Mouse (Mus musculus) testis, postnatal 14 days (tissue): ENCODE data around the gene Ang.

ENCODE experiments used
- DNase-seq: peaks from one replicate; pipeline ENCODE4 v3.0.0; 2021; ENCODE audit warnings: low spot score

Ang gene

GRCm38 (mm10) chr14:51129624-51129975, 38.6 kb downstream of the Ang start:
- no peak for DNase-seq

DNA sequence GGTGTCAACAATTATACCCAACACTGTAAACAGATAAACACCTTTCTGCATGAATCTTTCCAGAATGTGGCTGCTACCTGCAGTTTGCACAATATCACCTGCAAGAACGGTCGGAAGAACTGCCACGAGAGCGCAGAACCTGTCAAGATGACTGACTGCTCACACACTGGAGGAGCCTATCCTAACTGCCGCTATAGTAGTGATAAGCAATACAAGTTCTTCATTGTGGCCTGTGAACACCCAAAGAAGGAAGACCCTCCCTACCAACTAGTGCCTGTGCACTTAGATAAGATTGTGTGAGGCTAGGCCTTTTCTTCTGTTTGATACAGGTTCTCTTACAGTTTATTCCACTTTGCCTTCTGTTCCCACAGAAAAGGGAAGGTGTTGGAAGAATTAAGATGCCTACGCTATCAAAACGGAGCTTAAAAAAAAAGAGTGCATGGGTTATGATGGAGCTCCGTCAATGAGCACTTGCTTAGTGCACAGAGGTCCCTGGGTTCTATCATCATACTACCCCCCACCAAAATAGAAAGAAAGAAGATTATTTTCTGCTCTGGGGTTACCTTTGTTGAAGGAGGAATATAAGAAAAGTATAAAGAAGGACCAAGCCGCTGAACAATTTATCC, 39.5 kb downstream of the Ang start:
- no peak for DNase-seq

DNA sequence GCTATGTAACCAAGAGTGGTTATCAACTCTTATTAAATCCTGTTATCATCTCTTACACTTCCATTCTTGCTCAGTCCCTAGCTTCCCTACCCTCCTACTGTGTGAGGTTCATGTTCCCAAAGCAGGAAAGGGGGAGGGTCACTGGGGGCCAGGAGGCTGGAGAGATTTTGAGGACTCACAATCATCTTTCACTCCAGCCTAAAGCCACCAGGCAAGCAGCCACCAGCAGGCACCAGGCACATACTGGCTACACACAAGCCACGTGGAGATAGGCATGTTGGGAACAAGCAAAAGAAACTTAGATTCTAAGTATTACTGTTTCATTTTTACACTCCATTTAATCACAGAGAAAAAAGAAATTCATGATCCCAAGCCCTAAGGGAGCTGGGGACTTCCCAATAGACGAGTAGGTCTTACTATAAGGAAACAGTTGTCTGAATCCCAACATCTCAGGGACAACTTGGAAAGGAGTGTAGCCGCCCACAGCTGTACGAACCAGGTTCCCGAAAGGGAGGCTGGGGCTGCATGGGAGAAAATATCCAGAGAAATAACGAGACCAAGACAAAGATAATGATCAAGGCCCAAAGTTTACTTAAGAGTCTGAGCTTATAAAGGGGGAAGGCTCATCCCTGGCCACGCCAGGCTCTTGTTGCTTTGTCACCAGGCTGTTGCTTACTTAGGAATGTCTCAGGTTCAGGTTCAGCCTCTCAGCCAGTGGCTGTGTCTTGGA, 40.3 kb downstream of the Ang start:
- no peak for DNase-seq

DNA sequence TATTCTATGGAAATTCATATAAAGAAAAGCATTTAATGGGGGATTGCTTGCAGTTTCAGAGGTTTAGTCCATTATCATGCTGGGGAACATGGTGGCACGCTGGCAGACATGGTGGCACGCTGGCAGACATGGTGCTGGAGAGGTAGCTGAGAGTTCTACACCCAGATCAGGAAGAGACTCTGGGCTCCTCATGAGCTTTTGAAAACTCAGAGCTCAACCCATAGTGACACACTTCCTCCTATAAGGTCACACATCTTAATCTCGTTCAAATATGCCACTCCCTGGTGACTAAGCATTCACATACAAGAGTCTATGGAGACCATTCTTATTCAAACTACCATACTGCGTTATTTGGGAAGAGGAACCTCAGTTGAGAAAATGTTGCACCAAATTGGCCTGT, 41.4 kb downstream of the Ang start:
- no peak for DNase-seq

GRCm38 (mm10) chr14:51140342-51140741, 49.4 kb downstream of the Ang start:
- no peak for DNase-seq

DNA sequence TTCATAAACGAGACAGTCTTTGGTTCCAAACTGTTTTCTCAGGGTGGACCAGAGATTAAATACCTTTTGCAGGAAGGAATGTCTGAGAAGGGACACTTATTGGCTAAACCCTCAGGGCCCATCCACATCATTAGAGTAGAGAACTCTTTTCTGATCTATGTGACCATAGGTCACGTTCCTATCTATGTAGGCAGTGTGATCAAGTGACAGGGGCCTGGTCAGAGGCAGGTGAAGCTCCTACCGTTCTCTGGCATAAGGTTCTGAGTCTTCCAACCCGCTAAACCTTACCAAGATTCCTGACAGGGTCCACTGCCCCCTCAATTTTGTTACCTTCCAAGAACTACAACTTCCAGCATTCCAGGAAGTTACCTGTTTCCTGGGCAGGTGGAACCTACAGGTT, 51.2 kb downstream of the Ang start:
- DNase-seq, result no peak

DNA sequence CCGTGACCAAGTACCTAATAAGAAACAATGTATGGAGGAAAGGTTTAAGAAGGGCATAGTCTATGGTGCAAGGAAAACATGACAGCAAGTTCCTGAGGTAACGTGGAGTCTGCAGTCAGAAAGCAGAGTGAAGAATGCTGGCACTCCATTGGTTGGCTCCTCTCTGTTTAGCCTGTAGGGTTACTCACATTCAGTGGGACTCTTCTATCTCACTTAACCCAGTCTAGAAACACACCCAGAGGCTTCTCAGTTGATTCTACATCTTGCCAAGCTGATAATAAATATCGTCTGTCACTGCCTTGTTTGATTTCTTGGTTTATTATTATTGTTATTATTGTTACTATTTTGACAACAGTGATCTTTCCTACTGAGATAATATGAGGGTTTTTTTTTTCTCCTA, 51.6 kb downstream of the Ang start:
- no peak for DNase-seq

DNA sequence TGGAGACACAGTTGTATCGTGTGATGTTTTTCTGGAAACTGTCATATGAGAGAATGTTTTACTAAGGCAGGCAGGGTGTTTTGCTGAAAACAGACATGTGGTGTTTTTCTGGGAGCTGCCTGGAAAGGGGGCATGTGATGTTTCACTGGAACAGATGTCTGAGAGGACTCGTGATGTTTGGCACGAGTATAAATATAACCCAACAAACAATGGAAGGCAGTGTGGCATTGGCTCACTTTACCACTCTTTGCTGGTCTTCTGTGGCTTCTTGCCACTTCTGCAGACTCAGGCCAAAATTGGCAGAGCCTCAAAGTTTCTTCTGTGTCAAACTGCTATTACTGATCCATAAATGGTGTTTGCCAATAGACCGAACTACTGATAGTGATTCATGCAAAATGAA, 52.3 kb downstream of the Ang start:
- no peak for DNase-seq

DNA sequence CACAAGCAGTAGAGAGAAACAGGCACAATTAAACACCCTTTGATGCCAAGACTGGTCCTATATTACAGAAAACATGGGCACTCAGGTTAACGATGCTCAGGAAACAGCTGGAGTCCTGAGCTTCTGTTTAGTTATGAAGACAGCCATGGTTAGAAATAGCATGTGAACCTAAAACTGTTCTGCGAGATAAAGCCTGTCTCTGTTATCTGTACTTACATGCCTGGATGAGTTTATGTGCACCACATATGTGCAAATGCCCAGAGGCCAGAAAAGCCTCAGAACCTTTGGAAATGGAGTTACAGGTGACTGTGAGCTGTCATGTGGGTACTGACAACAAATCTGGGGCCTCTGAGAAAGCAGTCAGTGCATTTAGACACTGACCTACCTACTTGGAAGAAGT, 53.0 kb downstream of the Ang start:
- DNase-seq, result no peak

GRCm38 (mm10) chr14:51144451-51144850, 53.5 kb downstream of the Ang start:
- DNase-seq, result no peak

DNA sequence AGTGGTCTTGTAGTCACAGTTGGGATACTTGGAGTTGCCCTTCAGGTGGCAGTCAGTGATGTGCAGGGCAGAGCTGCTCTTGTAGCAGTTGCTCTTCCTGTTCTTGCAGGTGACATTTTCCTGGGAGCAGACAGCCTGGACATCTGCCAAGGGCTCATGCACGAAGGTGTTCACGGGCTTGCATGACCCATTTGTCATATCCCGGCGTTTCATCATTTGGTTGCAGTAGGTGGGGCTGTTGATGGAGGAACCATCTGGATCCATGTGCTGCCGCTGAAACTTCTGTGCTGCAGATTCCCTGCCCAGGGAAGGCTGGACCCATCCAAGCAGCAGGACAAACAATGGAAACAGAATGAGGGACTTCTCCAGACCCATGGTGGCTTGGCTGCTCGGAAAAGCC, 54.6 kb downstream of the Ang start:
- no peak for DNase-seq

DNA sequence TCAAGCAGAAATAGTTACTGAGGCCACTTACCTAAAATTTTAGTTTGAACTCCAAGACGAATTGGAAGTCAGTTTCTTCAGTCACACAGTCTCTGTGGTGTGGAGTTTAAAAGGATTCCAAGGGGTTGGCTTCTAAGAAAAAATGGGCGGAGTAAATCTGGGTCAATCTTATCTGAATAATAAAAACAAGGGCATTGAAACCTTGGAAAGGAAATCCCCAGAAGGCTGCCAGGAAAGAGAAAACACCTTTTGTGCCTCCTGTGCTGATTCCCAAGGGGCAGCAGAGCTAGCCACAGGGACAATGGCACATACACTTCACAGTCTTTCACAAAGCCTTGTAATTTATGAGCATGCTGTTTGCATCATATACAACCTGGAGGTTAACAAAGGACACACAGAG, 55.7 kb downstream of the Ang start, which contains the start of gene Rnase1:
Rnase1 (minus strand) TSS at position 101 of the 400 bp plus-strand sequence.
- no peak for DNase-seq

- no peak for DNase-seq
These were observed 57.1 kb downstream of the Ang start for GRCm38 (mm10) chr14:51148006-51148405.

DNA sequence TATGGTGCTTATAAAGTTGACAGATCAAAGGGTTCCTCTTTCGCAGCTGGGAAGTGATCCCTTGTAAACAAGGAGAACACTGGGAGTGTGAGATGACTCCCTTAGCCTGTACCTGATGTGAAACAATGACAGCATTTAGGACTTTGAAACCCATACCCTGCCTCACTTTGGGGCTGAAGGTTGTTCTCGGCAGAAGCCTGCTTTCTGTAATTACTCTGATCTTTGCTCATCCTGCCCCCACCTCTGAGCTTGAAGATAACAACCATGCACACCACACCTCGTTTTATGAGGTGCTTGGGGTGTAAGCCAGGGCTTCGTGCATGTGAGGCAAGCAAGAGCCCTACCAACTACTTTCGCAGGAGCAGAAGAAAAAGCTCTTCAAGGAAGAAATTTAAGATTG, 58.2 kb downstream of the Ang start:
- no peak for DNase-seq

- no peak for DNase-seq
These were observed 59.4 kb downstream of the Ang start for GRCm38 (mm10) chr14:51150206-51150831.
